Mouse (Mus musculus) pancreas, adult 10 weeks (tissue): ENCODE measurements around the gene Ttk. TPM values are rescaled to one million over a fixed set of nuclear protein-coding genes. Genes with fewer than 3 reads are reported as not detected.

Experiments
- polyA plus RNA-seq: library from polyadenylated mRNA; stranded (reverse); fragments of 350-450 nt; fragmentation: Illumina TruSeq; extraction: RNeasy Lipid Tissue Mini Kit (QIAGEN cat#74804); gene quantifications from one replicate; pipeline ENCODE4 v1.2.3, GENCODE M21; 2015; ENCODE audit warnings: low read depth, low replicate concordance; ENCODE audit not compliant: insufficient read depth

Ttk gene
- not detected for polyA plus RNA-seq

DNA sequence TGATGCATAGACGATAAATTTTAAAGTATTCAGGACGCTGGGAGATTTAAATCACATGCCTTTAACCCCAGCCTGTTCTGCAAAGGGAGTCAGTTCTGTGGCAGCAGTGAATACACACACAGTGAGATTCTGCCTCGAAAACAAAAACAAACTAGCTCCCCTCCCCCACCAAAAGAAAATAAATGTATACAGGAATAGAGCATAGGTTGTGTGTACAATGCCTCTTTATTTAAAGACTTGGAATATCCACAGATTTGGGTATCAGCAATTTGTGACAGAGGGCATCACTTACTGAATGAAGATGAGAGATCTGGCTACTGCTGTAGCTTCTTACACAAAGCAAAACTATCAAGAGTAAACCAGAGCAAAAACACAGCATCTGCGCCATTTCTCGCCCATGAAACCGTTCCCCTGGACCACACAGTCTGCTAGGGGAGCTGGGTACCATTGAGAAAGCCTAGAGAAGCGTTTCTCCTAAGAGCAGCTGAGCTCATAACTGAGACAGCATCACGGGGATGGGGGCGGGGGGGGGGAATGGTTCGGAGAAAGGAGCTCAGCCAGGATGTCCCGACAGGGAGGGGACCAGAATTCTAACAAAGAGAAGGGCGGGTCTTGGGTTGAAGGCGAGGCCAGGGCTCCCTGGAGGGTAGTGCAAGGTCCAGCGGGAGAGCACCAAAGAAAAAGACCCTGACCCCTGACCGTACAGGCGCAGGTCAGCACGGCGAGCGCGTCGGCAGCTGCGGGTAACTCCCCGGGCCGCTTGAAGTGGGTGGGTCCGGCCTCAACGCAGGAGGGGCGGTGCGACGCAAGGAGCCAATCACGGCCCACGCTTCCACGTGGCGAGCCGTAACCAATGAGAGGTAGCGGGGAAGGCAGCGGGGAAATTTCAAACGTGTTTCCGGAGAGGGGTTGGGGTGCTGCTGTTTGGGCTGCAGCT, at the start of gene Ttk:
Gene Ttk, plus strand, starts transcription at position 879 of the 937 bp plus-strand sequence.

DNA sequence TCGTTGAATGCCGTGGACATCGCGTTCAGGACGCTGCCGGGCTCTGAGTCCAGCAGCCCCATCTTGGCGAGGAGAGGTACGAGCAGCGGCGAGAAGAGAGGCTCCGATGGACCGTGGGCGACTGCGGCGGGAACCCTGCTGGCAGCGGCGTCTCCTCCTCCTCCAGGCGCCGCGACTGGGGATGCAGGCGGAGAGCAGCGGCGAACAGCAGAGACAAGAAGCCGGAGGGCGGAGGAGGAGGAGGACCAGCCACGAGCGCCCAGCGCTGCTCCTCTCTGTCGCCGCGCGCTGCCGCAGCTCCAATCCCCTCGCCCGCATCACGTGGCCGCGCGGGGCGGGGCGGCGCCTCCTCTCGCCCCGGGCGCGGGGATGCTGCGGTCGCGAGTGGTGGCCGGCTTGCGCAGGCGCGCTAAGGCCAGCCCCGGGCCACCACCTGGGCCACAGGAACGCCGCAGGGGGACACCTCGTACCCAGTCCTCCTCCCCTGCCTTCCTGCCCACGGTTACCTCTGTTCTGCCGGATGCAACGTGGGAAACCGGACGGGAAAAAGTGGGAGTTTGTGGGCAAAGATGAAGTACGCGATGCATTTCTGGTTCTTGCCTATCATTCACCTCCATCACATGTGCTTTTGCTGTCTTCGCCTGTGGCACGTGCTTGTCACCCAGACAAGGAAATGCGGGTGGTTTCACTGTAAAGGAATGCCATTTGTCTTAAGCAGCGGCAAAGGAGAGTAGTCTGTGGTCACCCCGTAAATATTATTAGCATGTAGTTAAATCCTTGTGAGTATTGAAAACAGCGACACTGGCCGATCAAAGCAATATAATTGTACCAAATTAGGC, 28.3 kb upstream of the Ttk start, which contains the start of gene Elovl4:
Gene Elovl4, minus strand, starts transcription at position 301 of the 839 bp plus-strand sequence.

Other genes with a start within 250 kb of the Ttk start
- gene Elovl4, start 28.4 kb upstream of the Ttk start, polyA plus RNA-seq, result not detected
- gene Bckdhb, start 90.5 kb downstream of the Ttk start, polyA plus RNA-seq, result 76.2 TPM